Mouse (Mus musculus) cerebellum, postnatal 14 days (tissue): Measurements from ENCODE around the gene Htra1.
A peak's percentile ranks its signal among the peaks of the same experiment; 100 is the strongest.

Experiments used
- DNase-seq, 2 experiments: peaks; one replicate each; pipeline ENCODE4 v3.0.0; 2021; ENCODE audit warnings: mixed read lengths in 2 of 2

The Htra1 gene

GRCm38 (mm10) chr7:130967901-130968300, 32.0 kb downstream of the Htra1 start:
- no peak for DNase-seq

- DNase-seq, result no peak
These were observed 32.6 kb downstream of the Htra1 start for GRCm38 (mm10) chr7:130968537-130968936.

- no peak for DNase-seq
These were observed 33.2 kb downstream of the Htra1 start for GRCm38 (mm10) chr7:130969076-130969475.

- DNase-seq, result no peak
These were observed 33.6 kb downstream of the Htra1 start for GRCm38 (mm10) chr7:130969507-130969906.

GRCm38 (mm10) chr7:130972767-130973166, 36.9 kb downstream of the Htra1 start:
- DNase-seq, result no peak

GRCm38 (mm10) chr7:130976305-130976935, 40.5 kb downstream of the Htra1 start:
- DNase-seq, result peak; percentile 47 to 49

GRCm38 (mm10) chr7:130977794-130978521, 42.0 kb downstream of the Htra1 start:
- DNase-seq, result peak; percentile 93 to 94

GRCm38 (mm10) chr7:130978545-130978944, 42.6 kb downstream of the Htra1 start:
- DNase-seq, result no peak

GRCm38 (mm10) chr7:130980130-130980529, 44.2 kb downstream of the Htra1 start:
- no peak for DNase-seq

- DNase-seq, result no peak
These were observed 46.5 kb downstream of the Htra1 start for GRCm38 (mm10) chr7:130982371-130982770.

- no peak for DNase-seq
These were observed 47.0 kb downstream of the Htra1 start for GRCm38 (mm10) chr7:130982881-130983280.

GRCm38 (mm10) chr7:130984294-130984693, 48.4 kb downstream of the Htra1 start:
- no peak for DNase-seq

GRCm38 (mm10) chr7:130985193-130985592, 49.3 kb downstream of the Htra1 start:
- no peak for DNase-seq

- no peak for DNase-seq
These were observed 49.8 kb downstream of the Htra1 start for GRCm38 (mm10) chr7:130985716-130986115.

- DNase-seq, result no peak
These were observed 52.2 kb downstream of the Htra1 start for GRCm38 (mm10) chr7:130988146-130988545.

- DNase-seq, result no peak
These were observed 53.5 kb downstream of the Htra1 start for GRCm38 (mm10) chr7:130989371-130989770.

GRCm38 (mm10) chr7:130991174-130991789, 55.4 kb downstream of the Htra1 start:
- no peak for DNase-seq

- DNase-seq, result peak in 1 of 2 experiments; percentile 43
These were observed 58.0 kb downstream of the Htra1 start for GRCm38 (mm10) chr7:130993907-130994306.

GRCm38 (mm10) chr7:131001976-131002726, 66.2 kb downstream of the Htra1 start:
- no peak for DNase-seq

GRCm38 (mm10) chr7:131004071-131004470, 68.2 kb downstream of the Htra1 start:
- no peak for DNase-seq

- no peak for DNase-seq
These were observed 71.3 kb downstream of the Htra1 start for GRCm38 (mm10) chr7:131007221-131007620.

GRCm38 (mm10) chr7:131009178-131009577, 73.3 kb downstream of the Htra1 start:
- no peak for DNase-seq

- no peak for DNase-seq
These were observed 76.0 kb downstream of the Htra1 start for GRCm38 (mm10) chr7:131011901-131012300.
